Mouse (Mus musculus) embryo, embryonic 10 days (tissue): ENCODE data around the gene Frzb.
A peak's percentile ranks its signal among the peaks of the same experiment; 100 is the strongest.
"Not testable (repeated sequence)": the region's sequence is repeated elsewhere in the genome, so short reads cannot be mapped to it uniquely, and the experiment has no call there.

Experiments
- DNase-seq: peaks from one replicate; pipeline ENCODE4 v3.0.0-alpha.2; 2015; ENCODE audit warnings: low spot score

The Frzb gene

DNA sequence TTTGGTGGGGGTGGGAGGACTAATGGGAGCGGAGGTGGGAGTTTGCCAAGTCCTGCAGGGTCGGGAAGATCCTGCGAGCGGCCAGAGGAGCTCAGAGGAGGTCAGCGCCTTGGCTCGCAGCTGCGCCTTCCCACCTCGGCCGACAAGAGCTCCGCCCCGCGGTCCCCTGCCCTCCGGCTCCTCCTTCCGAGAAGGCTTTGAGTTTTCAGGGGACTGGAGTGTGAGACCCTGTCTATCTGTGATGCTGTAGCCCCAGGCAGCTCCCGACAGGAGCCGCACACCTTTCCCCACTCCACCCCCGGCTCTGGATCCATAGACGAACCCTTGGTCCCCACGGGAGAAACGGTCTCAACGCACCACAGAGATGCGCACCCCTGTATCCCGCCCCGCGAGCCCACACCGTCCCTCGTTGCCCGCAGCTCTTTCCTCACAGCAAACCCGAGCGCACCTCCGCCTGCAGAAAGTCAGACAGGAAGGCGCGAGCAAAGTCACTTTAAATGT lies at the start of gene Frzb:
Gene Frzb (minus strand): TSS at position 335 of the 501 bp plus-strand sequence.
- peak; percentile 92 for DNase-seq

GRCm38 (mm10) chr2:80495304-80495703 lies 47.9 kb upstream of the Frzb start:
- DNase-seq, result not testable (repeated sequence)

GRCm38 (mm10) chr2:80486851-80487250 lies 39.4 kb upstream of the Frzb start:
- no peak for DNase-seq

DNA sequence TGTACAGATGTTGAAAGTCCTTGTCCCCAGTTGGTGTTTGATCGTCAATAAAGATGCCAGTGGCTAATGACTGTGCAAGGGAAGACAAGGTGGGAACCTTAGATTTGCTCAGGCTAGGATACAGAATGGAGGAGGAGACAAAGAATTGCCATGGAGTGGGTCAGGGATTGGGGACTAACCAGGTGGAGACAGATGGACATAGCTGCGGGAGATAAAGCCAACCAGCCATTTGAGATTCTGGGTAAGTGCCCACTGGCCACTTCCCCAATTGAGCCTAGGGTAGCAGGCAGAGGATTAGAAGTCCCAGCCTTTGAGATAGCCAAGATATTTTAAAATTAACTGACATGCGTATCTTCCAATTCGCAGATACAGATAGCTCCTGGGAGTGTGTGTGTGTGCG lies 37.5 kb upstream of the Frzb start:
- no peak for DNase-seq

DNA sequence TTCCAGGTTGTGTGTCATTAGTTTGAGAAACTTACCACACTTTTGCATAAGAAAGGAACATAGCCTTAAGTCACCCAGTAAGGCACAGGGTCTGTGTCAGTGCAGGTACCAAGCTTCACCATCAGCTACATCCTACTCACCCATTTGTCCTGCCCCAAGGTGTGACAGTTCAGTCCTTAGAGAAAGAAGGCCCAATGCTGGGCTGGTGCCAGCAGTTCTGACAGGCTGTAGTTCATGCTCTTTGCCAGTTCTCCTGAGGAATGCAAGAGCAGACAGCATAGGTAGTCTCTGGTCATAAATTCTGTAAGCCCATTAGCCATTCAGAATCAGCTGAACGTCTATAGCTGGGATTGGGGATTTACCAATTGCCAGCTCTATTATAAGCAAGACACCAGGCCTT lies 28.4 kb upstream of the Frzb start:
- no peak for DNase-seq

GRCm38 (mm10) chr2:80474247-80474796 lies 26.9 kb upstream of the Frzb start:
- no peak for DNase-seq

DNA sequence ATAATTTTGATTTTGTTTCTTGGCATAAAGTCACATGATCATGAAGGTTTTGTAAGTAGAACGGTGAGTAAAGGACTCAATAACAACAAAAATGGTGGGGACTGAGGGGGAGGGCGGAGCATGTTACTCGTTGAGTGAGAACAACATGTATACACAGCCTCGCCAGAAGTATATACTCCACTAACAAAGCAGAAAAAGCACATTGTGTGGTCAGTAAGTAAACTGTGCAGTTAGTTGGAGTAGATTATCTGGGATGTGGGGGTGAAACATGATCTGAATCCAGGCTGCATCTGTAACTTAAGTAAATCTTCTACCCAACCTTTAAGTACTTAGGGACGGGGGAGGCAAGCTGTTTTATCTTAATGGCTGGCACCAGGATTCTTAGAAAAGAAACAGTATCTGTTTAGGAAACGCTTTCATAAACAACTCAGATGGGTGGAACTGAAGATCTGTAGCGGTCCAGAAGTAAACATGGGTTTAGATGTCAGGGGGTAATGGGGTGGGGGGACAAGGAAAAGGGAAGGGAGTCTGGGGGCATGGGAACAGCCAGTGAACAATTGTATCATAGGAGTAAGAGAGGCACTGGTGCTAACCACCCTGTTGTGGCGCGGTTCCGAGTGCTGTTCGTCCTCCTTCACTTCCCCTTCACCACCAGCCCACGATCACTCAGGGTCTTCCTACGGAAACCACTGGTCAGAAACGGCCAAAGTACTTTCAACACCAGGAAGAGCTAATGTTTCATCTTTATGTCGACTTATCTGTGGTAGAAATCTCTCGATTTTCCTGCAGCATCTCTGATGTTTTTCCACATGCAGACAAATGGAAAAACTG lies 18.8 kb upstream of the Frzb start:
- DNase-seq, result no peak

DNA sequence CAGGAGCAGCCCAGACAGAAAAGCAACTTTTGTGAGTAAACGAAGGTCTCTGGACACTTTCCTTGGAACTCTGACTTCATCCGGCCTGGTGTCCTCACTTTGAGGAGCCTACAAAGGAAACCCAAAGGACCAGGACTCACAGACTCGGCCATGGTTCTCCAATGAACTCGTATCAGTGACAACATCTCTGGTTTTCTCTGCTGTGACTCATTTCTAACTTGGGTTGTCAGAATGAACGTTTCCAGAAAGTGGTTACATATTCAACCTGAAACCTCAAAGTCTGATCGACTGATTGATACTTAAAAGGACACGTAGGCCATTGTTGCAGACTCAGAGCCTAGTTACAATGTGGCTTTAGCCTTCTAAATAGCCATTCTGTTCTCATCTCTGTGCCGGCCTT lies 14.4 kb upstream of the Frzb start:
- DNase-seq, result no peak

GRCm38 (mm10) chr2:80448231-80448630 lies 806 bp upstream of the Frzb start:
- DNase-seq, result peak; percentile 88

GRCm38 (mm10) chr2:80446308-80447151 lies 895 bp downstream of the Frzb start:
- DNase-seq, result peak; percentile 70

DNA sequence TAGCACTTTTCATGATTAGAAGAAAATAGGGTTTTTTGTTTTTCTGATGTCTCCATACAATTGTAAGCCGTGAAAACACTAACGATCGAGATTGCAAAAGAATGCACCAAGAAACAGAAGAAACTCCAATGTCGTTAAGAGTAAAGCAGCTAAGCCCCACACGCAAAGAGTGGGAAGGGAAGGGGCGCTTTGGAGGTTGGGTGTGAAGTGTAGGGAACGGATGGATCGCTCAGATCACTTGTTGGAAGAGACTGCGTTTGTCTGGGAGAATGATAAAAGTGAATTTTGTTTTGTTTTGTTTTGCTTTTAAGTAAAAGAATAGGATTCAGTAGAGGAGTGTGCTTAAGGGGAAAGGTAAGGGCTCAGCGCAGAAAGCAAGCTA lies 1.5 kb downstream of the Frzb start:
- peak; percentile 35 for DNase-seq

DNA sequence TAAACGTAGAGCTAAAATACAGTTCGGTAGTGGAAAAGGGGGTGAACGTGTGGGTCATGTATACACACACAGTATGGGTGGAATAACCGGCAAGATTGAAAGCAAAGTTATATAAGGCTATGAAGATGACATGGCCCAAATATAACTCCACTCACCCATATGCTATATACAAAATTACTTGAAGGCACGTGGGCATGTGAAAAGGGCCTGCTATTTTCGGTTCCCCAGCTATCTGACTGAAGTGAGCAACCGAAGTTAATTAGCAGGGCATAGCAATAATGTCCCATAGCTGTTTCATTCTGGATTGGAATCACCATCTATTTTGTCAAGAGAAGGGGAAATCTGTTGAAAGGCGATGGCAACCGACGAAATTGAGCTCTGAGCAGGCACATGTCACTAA lies 1.9 kb downstream of the Frzb start:
- no peak for DNase-seq

DNA sequence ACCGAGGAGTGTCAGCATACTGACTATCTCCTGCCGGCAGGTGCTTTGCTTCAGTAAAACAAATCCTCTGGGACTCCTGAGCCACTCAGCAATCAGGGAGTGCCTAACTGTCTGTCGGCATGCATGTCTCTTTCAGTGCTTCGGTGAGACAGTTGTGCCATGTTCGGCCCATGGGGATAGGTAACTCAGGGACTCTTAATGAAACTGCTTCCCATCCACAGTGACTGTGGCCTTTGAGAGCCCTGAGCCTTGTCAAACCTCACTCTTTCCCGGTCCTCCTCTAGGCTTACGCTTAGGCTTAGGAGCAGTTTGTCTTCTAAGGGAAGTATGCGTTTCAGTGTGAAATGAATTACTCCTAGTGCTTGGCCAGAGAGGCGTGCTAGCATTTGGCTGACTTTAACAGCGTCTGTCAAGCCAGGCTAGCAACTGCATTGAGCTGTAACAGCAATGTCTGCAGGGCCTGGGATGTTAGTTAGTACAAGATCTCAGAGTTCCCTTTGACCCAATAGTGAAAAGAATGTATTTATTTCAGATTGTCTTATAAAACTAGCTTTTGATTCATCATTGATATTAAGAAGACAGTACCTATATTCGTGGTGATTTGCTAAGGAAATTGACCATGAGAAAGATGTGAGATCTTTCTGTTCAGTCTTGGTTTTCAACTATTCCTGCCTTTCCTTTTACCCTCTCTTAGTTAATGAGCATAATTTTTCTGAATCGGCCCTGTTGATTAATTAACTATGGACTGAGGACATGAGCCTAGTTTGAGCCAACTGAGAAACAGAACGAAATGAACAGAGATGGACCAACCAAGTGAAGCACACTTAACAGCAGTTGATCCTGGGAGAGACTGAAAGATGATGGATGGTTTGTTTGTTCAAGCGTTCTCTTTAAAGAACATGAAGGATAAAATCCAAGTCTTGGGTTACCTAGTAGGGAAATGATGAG lies 2.7 kb downstream of the Frzb start:
- DNase-seq, result peak; percentile 47

DNA sequence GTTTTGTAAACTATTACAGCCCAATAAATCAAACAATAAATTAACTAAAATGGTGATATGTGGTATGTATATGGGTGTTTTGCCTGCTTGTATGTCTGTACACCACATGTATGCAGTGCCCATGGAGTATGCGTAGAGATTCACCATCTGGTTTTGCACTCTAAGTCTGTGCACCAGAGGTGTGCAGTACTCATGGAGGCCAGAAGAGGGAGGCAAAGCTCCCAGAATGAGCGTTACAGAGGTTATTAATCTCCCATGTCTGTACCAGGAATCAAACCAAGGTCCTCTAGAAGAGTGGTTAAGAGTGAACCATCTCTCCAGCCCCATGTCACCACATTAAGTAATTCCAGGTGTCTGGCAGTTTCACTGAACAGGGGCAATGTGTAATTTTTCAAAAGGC lies 3.5 kb downstream of the Frzb start:
- DNase-seq, result no peak

GRCm38 (mm10) chr2:80441386-80441785 lies 6.0 kb downstream of the Frzb start:
- DNase-seq, result no peak

DNA sequence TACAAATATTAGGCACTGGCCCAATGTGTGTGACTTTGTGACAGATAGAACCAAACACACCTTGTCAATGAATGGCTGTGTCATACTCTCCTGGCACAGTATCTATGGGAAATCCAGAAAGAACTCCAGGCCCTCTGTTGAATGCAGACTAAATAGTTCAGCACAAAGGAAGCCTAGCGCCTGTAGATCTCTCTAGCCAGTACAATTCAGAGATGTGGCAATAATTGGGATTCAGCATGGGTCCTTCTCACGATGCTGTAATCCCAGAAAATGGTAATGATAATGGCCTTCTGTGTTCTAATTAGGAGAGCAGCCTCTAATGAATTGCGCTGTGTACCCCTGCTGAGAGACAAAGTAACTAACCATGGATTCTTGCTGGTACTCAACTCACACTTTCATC lies 8.6 kb downstream of the Frzb start:
- DNase-seq, result no peak

GRCm38 (mm10) chr2:80437401-80437800 lies 10.0 kb downstream of the Frzb start:
- no peak for DNase-seq

- DNase-seq, result no peak
These were observed 12.4 kb downstream of the Frzb start for GRCm38 (mm10) chr2:80434783-80435572.

GRCm38 (mm10) chr2:80433254-80433876 lies 14.1 kb downstream of the Frzb start:
- no peak for DNase-seq

DNA sequence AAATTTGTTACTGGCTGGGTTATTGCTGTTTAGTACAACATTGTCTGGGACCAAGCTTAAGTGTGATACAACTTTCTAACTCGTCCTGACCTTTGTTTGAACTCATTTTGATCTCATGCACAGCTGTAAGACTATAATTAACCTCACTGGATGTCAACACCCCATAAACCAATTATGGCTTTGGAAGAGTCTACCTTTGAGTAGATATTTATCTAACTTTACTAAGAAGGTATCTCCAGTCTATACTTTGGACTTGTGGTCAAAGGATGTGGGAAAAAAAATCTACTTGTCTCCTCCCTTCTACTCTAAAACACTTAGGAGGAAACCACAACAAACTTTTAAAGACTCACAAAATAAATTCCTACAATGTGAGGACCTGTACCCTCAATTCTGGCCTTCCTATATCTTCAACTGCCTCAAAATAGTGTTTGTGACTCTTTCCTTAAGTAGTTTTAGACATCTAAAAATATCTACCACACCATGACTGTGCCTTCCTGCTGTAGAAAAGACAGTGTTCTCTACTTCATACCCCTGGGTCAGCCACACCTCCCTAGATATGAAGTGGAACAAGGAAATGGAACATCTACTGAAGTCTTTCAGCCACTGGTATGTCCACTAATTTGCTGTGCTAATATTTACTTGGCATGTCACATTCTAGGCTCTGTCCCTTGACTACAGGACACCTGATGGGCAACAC lies 16.9 kb downstream of the Frzb start:
- DNase-seq, result no peak
